Mouse (Mus musculus): ENCODE results near the gene Dirc2.

The Dirc2 gene

GRCm38 (mm10) chr16:35768785-35769642 lies at the start of gene Dirc2:
Dirc2 (minus strand) TSS chr16:35769356.
- DNase-seq, result peak; percentile 86

GRCm38 (mm10) chr16:35817255-35818089 lies 48.3 kb upstream of the Dirc2 start:
- DNase-seq, result peak; percentile 77

- no peak for DNase-seq
These were observed 44.0 kb upstream of the Dirc2 start for GRCm38 (mm10) chr16:35813119-35813518.

- no peak for DNase-seq
These were observed 39.7 kb upstream of the Dirc2 start for GRCm38 (mm10) chr16:35808838-35809237.

- no peak for DNase-seq
These were observed 38.5 kb upstream of the Dirc2 start for GRCm38 (mm10) chr16:35807663-35807992.

- DNase-seq, result no peak
These were observed 38.0 kb upstream of the Dirc2 start for GRCm38 (mm10) chr16:35806973-35807662.

GRCm38 (mm10) chr16:35803723-35804122 lies 34.6 kb upstream of the Dirc2 start:
- DNase-seq, result no peak

GRCm38 (mm10) chr16:35802163-35802562 lies 33.0 kb upstream of the Dirc2 start:
- no peak for DNase-seq

- DNase-seq, result no peak
These were observed 22.9 kb upstream of the Dirc2 start for GRCm38 (mm10) chr16:35791962-35792521.

- DNase-seq, result no peak
These were observed 19.2 kb upstream of the Dirc2 start for GRCm38 (mm10) chr16:35788330-35788729.

GRCm38 (mm10) chr16:35787568-35788189 lies 18.5 kb upstream of the Dirc2 start:
- DNase-seq, result no peak

GRCm38 (mm10) chr16:35787163-35787562 lies 18.0 kb upstream of the Dirc2 start:
- DNase-seq, result no peak

- no peak for DNase-seq
These were observed 15.1 kb upstream of the Dirc2 start for GRCm38 (mm10) chr16:35784134-35784725.

GRCm38 (mm10) chr16:35783207-35783573 lies 14.0 kb upstream of the Dirc2 start:
- no peak for DNase-seq

GRCm38 (mm10) chr16:35782451-35783206 lies 13.5 kb upstream of the Dirc2 start:
- no peak for DNase-seq

GRCm38 (mm10) chr16:35781651-35782050 lies 12.5 kb upstream of the Dirc2 start:
- DNase-seq, result no peak

GRCm38 (mm10) chr16:35781096-35781495 lies 11.9 kb upstream of the Dirc2 start:
- DNase-seq, result no peak

GRCm38 (mm10) chr16:35779681-35780080 lies 10.5 kb upstream of the Dirc2 start:
- no peak for DNase-seq

GRCm38 (mm10) chr16:35777768-35778167 lies 8.6 kb upstream of the Dirc2 start:
- DNase-seq, result no peak

GRCm38 (mm10) chr16:35776737-35777136 lies 7.6 kb upstream of the Dirc2 start:
- DNase-seq, result no peak

GRCm38 (mm10) chr16:35775835-35776234 lies 6.7 kb upstream of the Dirc2 start:
- DNase-seq, result no peak
